Mouse (Mus musculus): ENCODE data around the gene Fbxl19. TPM values are rescaled to one million over a fixed set of nuclear protein-coding genes. Genes with fewer than 3 reads are reported as not detected.
A peak's percentile ranks its signal among the peaks of the same experiment; 100 is the strongest.

Fbxl19 gene
- polyA plus RNA-seq, 1 experiment from 2014 or later, result 1.4 TPM

GRCm38 (mm10) chr7:127785308-127785707, 41.0 kb downstream of the Fbxl19 start, which contains the start of gene Gm49388:
Gm49388 (plus strand) TSS chr7:127785608.
- H3K36me3 ChIP-seq, result peaks cover 93% of the 10 kb centered on the region
- H3K27me3 ChIP-seq, result no peaks in the 10 kb centered on the region
- no peak within 1 kb of the TSS for H3K9ac ChIP-seq
- no peak within 1 kb of the TSS for H3K4me3 ChIP-seq
- H3K9me3 ChIP-seq (replicated peaks), result no peaks in the 10 kb centered on the region
- no peak within 1 kb of the TSS for H3K4me2 ChIP-seq
- H3K4me1 ChIP-seq (replicated peaks), result no peaks in the 10 kb centered on the region
- H3K27ac ChIP-seq, result no peak within 1 kb of the TSS
- no peak for ATAC-seq (replicated peaks; ENCODE audit: insufficient number of reproducible peaks, insufficient read depth, low FRiP score, low read depth)
- WGBS, result 95% methylated on average over 7 of the region's 7 CpGs

- Histone ChIP-seq H3K4me2 (no peak overlapping the region), H3K27ac (no peak overlapping the region), H3K9ac (no peak overlapping the region), H3K9me3 (replicated peaks) (no peaks in the 10 kb centered on the region), H3K36me3 (peaks cover 77% of the 10 kb centered on the region), H3K4me1 (replicated peaks) (peaks cover 11% of the 10 kb centered on the region), H3K27me3 (no peaks in the 10 kb centered on the region), H3K4me3 (no peak overlapping the region)
- no peak for ATAC-seq (replicated peaks; ENCODE audit: insufficient number of reproducible peaks, insufficient read depth, low FRiP score, low read depth)
- WGBS, result 89% methylated on average over 23 of the region's 23 CpGs
Measured at GRCm38 (mm10) chr7:127797076-127797845, 52.9 kb downstream of the Fbxl19 start.

- Histone ChIP-seq H3K9me3 (replicated peaks) (no peaks in the 10 kb centered on the region), H3K27ac (no peak overlapping the region), H3K9ac (no peak overlapping the region), H3K36me3 (peaks cover 65% of the 10 kb centered on the region), H3K4me2 (no peak overlapping the region), H3K4me3 (no peak overlapping the region), H3K4me1 (replicated peaks) (peaks cover 11% of the 10 kb centered on the region), H3K27me3 (no peaks in the 10 kb centered on the region)
- 83% methylated on average over 4 of the region's 4 CpGs for WGBS
- no peak for ATAC-seq (replicated peaks; ENCODE audit: insufficient number of reproducible peaks, insufficient read depth, low FRiP score, low read depth)
Measured at GRCm38 (mm10) chr7:127798591-127798990, 54.2 kb downstream of the Fbxl19 start.

DNA sequence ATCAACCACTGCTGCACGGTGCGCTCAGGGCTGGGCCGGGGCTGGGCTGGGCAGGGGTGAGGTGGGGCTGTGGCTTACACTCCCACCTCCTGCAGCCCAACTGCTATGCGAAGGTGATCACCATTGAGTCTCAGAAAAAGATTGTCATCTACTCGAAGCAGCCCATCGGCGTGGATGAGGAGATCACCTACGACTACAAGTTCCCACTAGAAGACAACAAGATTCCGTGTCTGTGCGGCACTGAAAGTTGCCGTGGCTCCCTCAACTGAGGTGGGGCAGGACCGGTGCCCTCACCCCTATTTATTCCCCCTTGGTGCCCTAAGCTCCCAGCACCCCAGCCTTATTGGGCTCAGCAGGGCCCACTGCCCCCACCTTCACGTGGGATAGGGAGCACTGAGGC, 54.9 kb downstream of the Fbxl19 start:
- Histone ChIP-seq H3K27me3 (no peaks in the 10 kb centered on the region), H3K27ac (no peak overlapping the region), H3K9me3 (replicated peaks) (no peaks in the 10 kb centered on the region), H3K4me1 (replicated peaks) (peaks cover 11% of the 10 kb centered on the region), H3K4me3 (no peak overlapping the region), H3K4me2 (no peak overlapping the region), H3K36me3 (peaks cover 59% of the 10 kb centered on the region), H3K9ac (no peak overlapping the region)
- no peak for ATAC-seq (replicated peaks; ENCODE audit: insufficient number of reproducible peaks, insufficient read depth, low FRiP score, low read depth)
- 86% methylated on average over 13 of the region's 13 CpGs for WGBS

DNA sequence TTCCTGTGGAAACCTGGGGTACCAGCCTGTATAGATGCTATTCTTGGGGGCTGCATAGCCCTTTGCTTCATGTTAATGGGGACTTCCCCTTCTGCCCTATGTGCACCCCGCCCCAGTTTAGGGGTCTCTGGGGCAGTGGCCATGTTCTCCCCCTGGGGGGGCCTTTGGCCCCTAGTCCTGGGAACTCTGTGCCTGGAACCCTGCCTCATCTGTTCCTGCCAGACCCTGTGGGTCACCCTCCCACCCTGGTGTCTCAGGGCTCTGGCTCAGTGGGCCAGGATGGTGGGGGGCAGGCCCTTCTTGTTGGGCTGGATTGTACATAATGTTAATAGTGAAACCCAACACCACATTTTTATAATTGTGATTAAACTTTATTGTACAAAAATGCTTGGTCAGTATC, 55.4 kb downstream of the Fbxl19 start:
- H3K27ac ChIP-seq, result no peak overlapping the region
- 100% methylated on average over 1 of the region's 1 CpGs for WGBS
- H3K4me1 ChIP-seq (replicated peaks), result peaks cover 11% of the 10 kb centered on the region
- ATAC-seq (replicated peaks; ENCODE audit: insufficient number of reproducible peaks, insufficient read depth, low FRiP score, low read depth), result no peak; the same call in 1 of the 2 replicates
- H3K4me3 ChIP-seq, result no peak overlapping the region
- peaks cover 54% of the 10 kb centered on the region for H3K36me3 ChIP-seq
- H3K27me3 ChIP-seq, result no peaks in the 10 kb centered on the region
- H3K9ac ChIP-seq, result no peak overlapping the region
- no peaks in the 10 kb centered on the region for H3K9me3 ChIP-seq (replicated peaks)
- no peak overlapping the region for H3K4me2 ChIP-seq

DNA sequence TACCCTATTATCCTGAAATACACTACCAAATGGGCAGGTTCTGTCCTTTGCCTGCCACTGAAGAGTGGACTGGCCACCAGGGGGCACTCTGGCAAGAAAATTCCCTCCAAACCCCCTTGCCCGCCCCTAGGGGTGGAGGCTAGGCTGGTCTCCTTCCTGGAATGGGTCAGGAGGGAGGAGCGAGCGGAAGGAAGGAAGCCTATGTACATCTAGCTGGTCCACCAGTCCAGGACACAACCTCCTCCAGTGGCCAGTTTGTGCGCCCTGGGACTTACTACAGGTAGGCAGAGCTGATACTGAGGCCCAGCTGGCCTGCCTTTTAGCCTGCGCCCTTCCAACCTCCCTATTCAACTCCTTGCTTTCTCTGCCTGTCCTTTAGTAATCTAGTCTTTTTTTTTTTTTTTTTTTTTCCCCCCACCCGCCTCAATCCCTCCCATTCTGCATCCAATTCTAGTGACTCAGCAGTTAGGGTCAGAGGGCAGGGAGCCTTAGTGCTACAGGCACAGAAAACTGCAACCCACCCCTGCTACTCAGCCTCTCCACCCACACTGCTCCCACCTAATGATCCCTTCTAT, 56.2 kb downstream of the Fbxl19 start, which contains the start of gene Hsd3b7:
Hsd3b7 (plus strand) TSS at position 170 of the 575 bp plus-strand sequence.
- Histone ChIP-seq H3K4me3 (peak within 1 kb of the TSS; percentile 39), H3K9ac (peak within 1 kb of the TSS; percentile 35), H3K36me3 (peaks cover 47% of the 10 kb centered on the region), H3K9me3 (replicated peaks) (no peaks in the 10 kb centered on the region), H3K27ac (peak within 1 kb of the TSS; percentile 50; the same call in 1 of the 2 replicates), H3K4me2 (peak within 1 kb of the TSS; percentile 58), H3K27me3 (no peaks in the 10 kb centered on the region), H3K4me1 (replicated peaks) (peaks cover 11% of the 10 kb centered on the region)
- 21% methylated on average over 6 of the region's 6 CpGs for WGBS
- peak; percentile 87 for ATAC-seq (replicated peaks; ENCODE audit: insufficient number of reproducible peaks, insufficient read depth, low FRiP score, low read depth)

- H3K27me3 ChIP-seq, result no peaks in the 10 kb centered on the region
- H3K4me3 ChIP-seq, result peak overlapping the region; percentile 39
- WGBS, result 85% methylated on average over 8 of the region's 8 CpGs
- H3K4me2 ChIP-seq, result peak overlapping the region; percentile 58
- no peak for ATAC-seq (replicated peaks; ENCODE audit: insufficient number of reproducible peaks, insufficient read depth, low FRiP score, low read depth)
- peaks cover 11% of the 10 kb centered on the region for H3K4me1 ChIP-seq (replicated peaks)
- H3K36me3 ChIP-seq, result peaks cover 41% of the 10 kb centered on the region
- peak overlapping the region; percentile 35; the same call in 1 of the 2 replicates for H3K9ac ChIP-seq
- no peaks in the 10 kb centered on the region for H3K9me3 ChIP-seq (replicated peaks)
- H3K27ac ChIP-seq, result peak overlapping the region; percentile 50; the same call in 1 of the 2 replicates
Measured at GRCm38 (mm10) chr7:127801010-127801621, 56.8 kb downstream of the Fbxl19 start.

DNA sequence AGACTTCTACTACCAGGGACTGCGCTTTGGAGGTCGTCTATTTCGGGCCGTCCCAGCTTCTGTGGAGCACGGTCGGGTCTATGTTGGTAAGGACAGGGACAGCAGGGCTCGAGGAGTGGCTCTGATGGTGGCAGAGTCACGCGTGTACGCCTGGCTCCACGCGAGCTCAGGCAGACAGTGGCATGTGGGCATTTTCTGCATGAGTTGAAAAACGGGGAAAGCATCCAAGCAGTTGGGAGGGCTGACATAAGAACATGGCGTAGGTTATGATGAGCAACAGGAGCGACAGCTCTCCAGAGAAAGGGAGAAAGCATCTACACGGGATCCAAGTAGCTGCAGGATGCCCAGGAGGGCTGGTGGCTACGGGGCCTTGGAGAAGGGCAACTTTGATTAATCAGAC, 58.0 kb downstream of the Fbxl19 start:
- Histone ChIP-seq H3K27me3 (no peaks in the 10 kb centered on the region), H3K9me3 (replicated peaks) (no peaks in the 10 kb centered on the region), H3K4me2 (no peak overlapping the region), H3K36me3 (peaks cover 29% of the 10 kb centered on the region), H3K9ac (no peak overlapping the region), H3K4me3 (no peak overlapping the region), H3K4me1 (replicated peaks) (peaks cover 11% of the 10 kb centered on the region), H3K27ac (no peak overlapping the region)
- ATAC-seq (replicated peaks; ENCODE audit: insufficient number of reproducible peaks, insufficient read depth, low FRiP score, low read depth), result no peak
- 90% methylated on average over 17 of the region's 17 CpGs for whole genome bisulfite sequencing

DNA sequence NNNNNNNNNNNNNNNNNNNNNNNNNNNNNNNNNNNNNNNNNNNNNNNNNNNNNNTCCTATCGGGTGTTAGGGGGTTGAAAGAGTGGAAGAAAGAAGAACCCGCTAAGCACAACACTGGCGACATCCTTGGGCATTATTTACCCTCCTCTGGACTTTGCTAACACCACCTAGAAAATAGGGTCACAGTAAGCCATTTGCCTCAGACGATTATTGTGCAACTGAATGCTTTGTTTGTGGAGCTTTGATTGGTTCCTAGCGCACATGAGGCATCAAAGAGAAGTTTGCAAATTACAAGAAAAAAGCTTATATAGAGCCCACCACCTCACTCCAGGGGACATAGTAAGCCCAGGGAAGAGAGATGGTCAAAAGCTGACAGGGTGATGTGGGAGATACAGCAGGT, 64.5 kb downstream of the Fbxl19 start:
- Histone ChIP-seq H3K27ac (no peak overlapping the region), H3K27me3 (no peaks in the 10 kb centered on the region), H3K4me1 (replicated peaks) (peaks cover 1% of the 10 kb centered on the region), H3K9me3 (replicated peaks) (no peaks in the 10 kb centered on the region), H3K4me3 (no peak overlapping the region), H3K36me3 (no peaks in the 10 kb centered on the region), H3K4me2 (no peak overlapping the region), H3K9ac (no peak overlapping the region)
- 62% methylated on average over 5 of the region's 5 CpGs for WGBS
- no peak for ATAC-seq (replicated peaks; ENCODE audit: insufficient number of reproducible peaks, insufficient read depth, low FRiP score, low read depth)

GRCm38 (mm10) chr7:127809846-127810245, 65.5 kb downstream of the Fbxl19 start:
- Histone ChIP-seq H3K4me3 (no peak overlapping the region), H3K4me1 (replicated peaks) (peaks cover 11% of the 10 kb centered on the region), H3K36me3 (no peaks in the 10 kb centered on the region), H3K9me3 (replicated peaks) (no peaks in the 10 kb centered on the region), H3K27me3 (no peaks in the 10 kb centered on the region), H3K27ac (no peak overlapping the region), H3K9ac (no peak overlapping the region), H3K4me2 (no peak overlapping the region)
- WGBS, result 92% methylated on average over 1 of the region's 1 CpGs
- no peak for ATAC-seq (replicated peaks; ENCODE audit: insufficient number of reproducible peaks, insufficient read depth, low FRiP score, low read depth)

- Histone ChIP-seq H3K9me3 (replicated peaks) (no peaks in the 10 kb centered on the region), H3K4me1 (replicated peaks) (peaks cover 17% of the 10 kb centered on the region), H3K4me3 (no peak overlapping the region), H3K27me3 (no peaks in the 10 kb centered on the region), H3K27ac (no peak overlapping the region), H3K36me3 (no peaks in the 10 kb centered on the region), H3K4me2 (no peak overlapping the region), H3K9ac (no peak overlapping the region)
- no peak for ATAC-seq (replicated peaks; ENCODE audit: insufficient number of reproducible peaks, insufficient read depth, low FRiP score, low read depth)
- 74% methylated on average over 10 of the region's 10 CpGs for WGBS
Measured at GRCm38 (mm10) chr7:127810650-127811049, 66.3 kb downstream of the Fbxl19 start.
